In the genomic region with DNA sequence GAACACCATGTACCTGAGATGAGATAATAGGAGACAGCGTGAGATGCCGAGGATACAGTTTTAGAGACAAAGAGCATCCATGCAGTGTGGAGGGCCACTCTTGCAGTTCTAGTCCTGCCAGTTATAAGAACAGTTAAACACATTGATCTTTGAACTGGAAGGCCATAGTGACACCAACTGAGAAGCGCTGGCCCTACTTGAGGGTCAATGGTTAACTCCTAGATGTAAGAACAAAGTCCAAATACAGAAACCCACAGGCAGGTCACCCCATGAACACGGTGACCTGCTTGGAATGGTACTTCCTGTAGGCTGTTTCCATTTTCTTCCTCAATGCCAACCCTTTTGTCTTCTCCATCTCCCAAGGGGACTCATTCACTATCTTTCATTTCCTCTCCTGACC, we compare ENCODE assay signal across 24 mouse cellular contexts.
"Had no signal": no experiment of that assay in that cellular context is flagged by ENCODE, and none has a peak within 500 bp of the region (broad histone marks: within the 10 kb centered on the region; RNA-seq: fewer than 3 reads in every experiment).

No protein-coding gene starts in this region.

- H3K27me3 ChIP-seq: heart, embryonic 13.5 days; heart, embryonic 15.5 days; hindbrain, embryonic 13.5 days; hindbrain, embryonic 15.5 days; limb, embryonic 12.5 days; liver, embryonic 13.5 days; liver, embryonic 15.5 days had no signal

- DNase-seq: gastrocnemius, postnatal 14 days; gastrocnemius, postnatal 36 days; heart, adult 11 months; heart, adult 2 months; heart, postnatal 14 days; heart, postnatal 36 days; liver; liver, embryonic 13.5 days; liver, postnatal 0 days had no signal

- H3K27ac ChIP-seq: heart, adult 2 months; heart, embryonic 13.5 days; heart, embryonic 15.5 days; hindbrain, embryonic 13.5 days; hindbrain, embryonic 15.5 days; hindbrain, postnatal 0 days; kidney, postnatal 0 days; layer of hippocampus, adult 2 months; left cerebral cortex, adult 2 months; limb, embryonic 10.5 days; limb, embryonic 12.5 days; liver, embryonic 13.5 days; liver, embryonic 15.5 days had no signal

- H3K9me3 ChIP-seq: heart, embryonic 13.5 days; heart, embryonic 15.5 days; hindbrain, embryonic 13.5 days; hindbrain, embryonic 15.5 days; limb, embryonic 10.5 days; limb, embryonic 12.5 days; liver, embryonic 13.5 days; liver, embryonic 15.5 days had no signal

- H3K36me3 ChIP-seq: heart, embryonic 13.5 days; heart, embryonic 15.5 days; hindbrain, embryonic 13.5 days; hindbrain, embryonic 15.5 days; limb, embryonic 10.5 days; limb, embryonic 12.5 days; liver, embryonic 13.5 days; liver, embryonic 15.5 days had no signal

- ATAC-seq: forebrain, embryonic 16.5 days; hindbrain, postnatal 0 days; intestine, embryonic 16.5 days; liver, postnatal 0 days had no signal

- H3K4me1 ChIP-seq: heart, embryonic 13.5 days; heart, embryonic 15.5 days; hindbrain, embryonic 13.5 days; limb, embryonic 10.5 days; limb, embryonic 12.5 days; liver, embryonic 13.5 days; liver, embryonic 15.5 days had no signal

- H3K9ac ChIP-seq: heart, embryonic 13.5 days; heart, embryonic 15.5 days; hindbrain, embryonic 13.5 days; hindbrain, embryonic 15.5 days; limb, embryonic 12.5 days; liver, embryonic 13.5 days; liver, embryonic 15.5 days; liver, postnatal 0 days had no signal

- H3K4me2 ChIP-seq: heart, embryonic 11.5 days; heart, embryonic 13.5 days; heart, embryonic 15.5 days; hindbrain, embryonic 13.5 days; hindbrain, embryonic 15.5 days; limb, embryonic 12.5 days; liver, embryonic 11.5 days; liver, embryonic 13.5 days; liver, embryonic 15.5 days had no signal

- H3K4me3 ChIP-seq: heart, adult 2 months; heart, embryonic 13.5 days; heart, embryonic 15.5 days; hindbrain, embryonic 13.5 days; hindbrain, embryonic 15.5 days; layer of hippocampus, adult 2 months; left cerebral cortex, adult 2 months; limb, embryonic 10.5 days; limb, embryonic 12.5 days; liver, embryonic 13.5 days; liver, embryonic 15.5 days had no signal
